Mouse (Mus musculus) midbrain, embryonic 13.5 days (tissue): ENCODE measurements at regions not wholly inside any gene's neighbourhood (a gene's known extent, or its start where the extent isn't known, plus 50 kb on each side); places are given as distances from the start of the nearest gene placed in this dataset.

ENCODE experiments used
- ATAC-seq: fragments of 200-750 bp; cut with Nextera tagmentation; 2 replicates; pipeline ENCODE4 v1.8.0; 2017; ENCODE audit warnings: mild to moderate bottlenecking, moderate TSS enrichment, moderate library complexity
- H3K27ac ChIP-seq: fragments of 300-500 bp; sonication (generic); 2 replicates; pipeline ENCODE4 v1.5.1; 2015; ENCODE audit warnings: inconsistent platforms, mild to moderate bottlenecking, moderate library complexity
- H3K27me3 ChIP-seq: fragments of 300-500 bp; sonication (generic); 2 replicates; pipeline ENCODE4 v1.6.1; 2015; ENCODE audit warnings: mild to moderate bottlenecking, inconsistent platforms
- H3K36me3 ChIP-seq: fragments of 300-500 bp; sonication (generic); 2 replicates; pipeline ENCODE4 v1.6.1; 2015; ENCODE audit warnings: mild to moderate bottlenecking, inconsistent platforms
- H3K4me1 ChIP-seq: fragments of 300-500 bp; sonication (generic); replicated peaks from 2 replicates; pipeline ENCODE4 v1.6.1; 2015; ENCODE audit warnings: inconsistent platforms
- H3K4me2 ChIP-seq: fragments of 300-500 bp; sonication (generic); replicated peaks from 2 replicates; pipeline ENCODE4 v1.6.1; 2015; ENCODE audit warnings: moderate library complexity, mild to moderate bottlenecking, inconsistent platforms
- H3K4me3 ChIP-seq: fragments of 300-500 bp; sonication (generic); replicated peaks from 2 replicates; pipeline ENCODE4 v1.5.1; 2015; ENCODE audit warnings: mild to moderate bottlenecking, inconsistent platforms
- H3K9ac ChIP-seq: fragments of 300-500 bp; sonication (generic); replicated peaks from 2 replicates; pipeline ENCODE4 v1.6.1; 2015; ENCODE audit warnings: mild to moderate bottlenecking, inconsistent platforms
- H3K9me3 ChIP-seq: fragments of 300-500 bp; sonication (generic); 2 replicates; pipeline ENCODE4 v1.6.1; 2016; ENCODE audit warnings: mild to moderate bottlenecking, inconsistent platforms
- WGBS: fragments of 180-500 bp; shearing (Covaris S2); methylation state at CpG from one replicate; pipeline ENCODE4 v1.1.7; 2015; 5-methylcytosine and 5-hydroxymethylcytosine counted together

DNA sequence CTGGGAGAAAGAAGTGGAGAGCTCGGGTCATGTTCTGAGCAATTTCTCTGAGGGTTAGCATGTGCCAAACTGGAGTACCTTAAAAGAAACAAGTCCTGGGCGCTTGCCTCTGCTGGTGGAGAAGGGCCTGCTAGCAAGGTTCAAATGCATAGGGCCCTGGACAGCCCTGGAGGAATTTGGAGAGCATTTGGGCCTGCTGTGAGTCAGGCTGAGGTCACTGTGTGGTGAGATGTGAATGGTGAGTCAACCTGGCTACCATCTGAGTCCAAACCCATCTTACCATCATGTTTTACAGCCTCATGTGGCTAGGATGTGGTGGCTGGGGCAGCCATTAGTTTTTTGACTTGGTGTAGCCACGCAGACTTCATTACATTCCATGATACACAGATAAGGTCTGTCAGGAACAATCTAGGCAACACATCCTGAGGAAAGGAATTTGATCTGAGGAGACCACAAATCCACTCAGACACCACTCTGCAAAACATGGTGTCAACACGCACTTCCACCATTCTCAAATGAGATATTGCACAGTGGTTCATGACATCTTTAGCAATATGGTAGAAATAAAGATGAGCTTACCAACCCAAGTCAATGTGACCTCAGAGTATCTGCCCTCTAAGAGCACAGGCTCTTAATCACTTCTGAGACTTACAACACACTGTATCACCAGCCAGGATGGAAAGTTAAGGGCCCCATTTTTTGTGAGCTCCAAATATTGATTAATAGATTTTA is 83.1 kb downstream of the Thbs2 start:
- no peak overlapping the region for H3K4me3 ChIP-seq
- no peak for ATAC-seq
- H3K9me3 ChIP-seq = no peaks in the 10 kb centered on the region
- 83% methylated on average over 4 of the region's 4 CpGs for WGBS
- H3K27ac ChIP-seq = no peak overlapping the region
- H3K27me3 ChIP-seq = no peaks in the 10 kb centered on the region
- no peak overlapping the region for H3K4me2 ChIP-seq
- no peaks in the 10 kb centered on the region for H3K4me1 ChIP-seq
- H3K9ac ChIP-seq = no peak overlapping the region
- H3K36me3 ChIP-seq = no peaks in the 10 kb centered on the region

DNA sequence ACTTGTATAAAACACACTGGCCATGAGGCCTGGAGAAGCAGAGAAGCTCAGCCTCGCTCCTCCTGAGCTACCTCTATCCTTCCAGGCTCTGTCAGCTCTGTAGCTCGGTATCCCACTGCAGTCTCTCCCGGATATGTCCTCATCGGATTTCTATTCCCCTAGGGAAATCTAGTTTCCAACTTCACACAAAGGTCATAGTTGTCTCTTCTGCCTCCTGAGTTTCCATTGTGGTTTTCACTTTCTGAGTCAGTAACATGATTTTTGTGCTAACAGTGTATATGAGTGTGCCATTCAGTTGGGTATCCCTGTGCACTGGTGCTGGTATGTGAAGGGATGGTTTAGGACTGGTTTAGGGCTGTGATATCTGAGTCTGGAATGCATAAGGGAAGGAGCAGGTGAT is 85.2 kb downstream of the Thbs2 start:
- Histone ChIP-seq H3K36me3 (no peaks in the 10 kb centered on the region), H3K27me3 (no peaks in the 10 kb centered on the region), H3K27ac (no peak overlapping the region), H3K4me1 (no peaks in the 10 kb centered on the region), H3K9ac (no peak overlapping the region), H3K4me3 (no peak overlapping the region), H3K9me3 (no peaks in the 10 kb centered on the region), H3K4me2 (no peak overlapping the region)
- no peak for ATAC-seq
- WGBS = 92% methylated on average over 4 of the region's 4 CpGs

DNA sequence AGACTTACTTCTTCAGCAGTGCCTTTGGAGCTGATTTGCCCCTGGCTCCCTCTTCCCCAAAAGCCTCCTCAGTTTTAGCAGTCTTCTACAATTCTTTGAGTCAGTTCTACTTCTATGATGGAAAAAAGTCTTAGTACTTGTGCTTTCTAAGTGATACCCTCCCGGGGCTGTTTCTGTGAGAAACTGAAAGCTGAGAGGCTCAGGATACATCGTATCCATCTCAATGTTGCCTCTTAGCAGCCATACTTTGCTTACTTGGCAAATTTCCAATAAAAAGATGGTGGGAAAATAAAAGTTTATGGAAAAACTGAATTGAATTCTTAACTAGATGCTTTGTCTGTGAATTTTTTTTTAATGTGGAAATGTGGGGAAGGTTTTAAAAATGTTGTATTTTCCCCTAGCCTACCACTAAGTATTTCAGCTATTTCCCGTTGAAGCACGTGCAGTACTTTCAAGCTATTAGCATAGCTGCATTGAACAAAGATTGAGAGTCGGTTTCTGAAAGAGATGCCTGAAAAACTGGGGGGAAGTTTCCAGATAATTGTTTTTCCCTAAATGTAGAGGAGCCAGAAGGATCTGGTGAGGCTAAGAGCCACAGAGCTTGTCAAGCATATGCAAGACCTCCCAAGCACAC is 87.6 kb downstream of the Thbs2 start:
- no peak for ATAC-seq
- 77% methylated on average over 5 of the region's 5 CpGs for WGBS

DNA sequence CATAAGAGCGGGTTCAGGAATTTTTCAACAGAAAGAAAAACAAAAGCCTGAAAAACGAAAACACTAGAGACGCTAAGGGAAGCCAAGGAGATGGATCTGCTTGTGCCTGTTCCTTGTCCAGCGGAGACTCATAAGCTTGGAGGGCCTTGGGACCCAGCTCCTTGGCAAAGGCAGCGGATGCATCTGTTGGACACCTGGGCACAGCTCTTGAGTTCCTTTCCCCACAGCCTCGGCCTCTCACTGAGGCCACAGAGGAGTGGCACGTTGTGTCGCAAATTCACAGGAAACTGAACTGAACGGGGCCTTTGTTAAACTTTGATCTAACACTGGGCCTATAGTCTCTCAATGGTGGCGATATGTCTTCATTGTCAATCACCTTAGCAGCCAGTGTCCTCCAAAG is 94.4 kb downstream of the Thbs2 start:
- H3K9me3 ChIP-seq = no peaks in the 10 kb centered on the region
- no peak overlapping the region for H3K9ac ChIP-seq
- no peak overlapping the region for H3K4me2 ChIP-seq
- H3K4me1 ChIP-seq = no peaks in the 10 kb centered on the region
- H3K36me3 ChIP-seq = no peaks in the 10 kb centered on the region
- no peak overlapping the region for H3K27ac ChIP-seq
- 80% methylated on average over 10 of the region's 10 CpGs for WGBS
- no peak overlapping the region for H3K4me3 ChIP-seq
- no peaks in the 10 kb centered on the region for H3K27me3 ChIP-seq
- ATAC-seq = no peak

More for the DNA sequence above, 87.6 kb downstream of the Thbs2 start:
- H3K27me3 ChIP-seq = no peaks in the 10 kb centered on the region
- no peaks in the 10 kb centered on the region for H3K9me3 ChIP-seq
- H3K36me3 ChIP-seq = no peaks in the 10 kb centered on the region
- no peak overlapping the region for H3K27ac ChIP-seq
- H3K4me2 ChIP-seq = no peak overlapping the region
- H3K4me1 ChIP-seq = no peaks in the 10 kb centered on the region
- no peak overlapping the region for H3K4me3 ChIP-seq
- H3K9ac ChIP-seq = no peak overlapping the region

DNA sequence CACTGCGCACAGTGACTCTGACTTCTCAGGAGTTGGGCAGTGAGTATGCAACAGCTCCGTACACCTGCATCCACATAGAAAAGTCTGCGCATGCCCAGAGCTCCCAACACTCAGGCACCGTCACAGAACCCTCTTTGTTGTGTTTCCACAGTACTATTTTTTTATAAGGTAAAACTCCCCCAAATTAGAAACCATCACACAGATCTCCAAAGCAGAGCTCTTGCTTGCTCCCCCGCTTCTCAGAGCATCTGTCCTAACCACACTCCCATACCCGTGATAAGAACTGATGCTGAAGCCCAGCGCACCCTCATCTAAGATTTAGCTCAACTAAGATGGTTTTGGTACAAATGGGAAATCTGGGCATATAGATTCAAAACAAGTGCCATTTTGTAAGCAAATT is 97.6 kb downstream of the Thbs2 start:
- Histone ChIP-seq H3K36me3 (no peaks in the 10 kb centered on the region), H3K9me3 (no peaks in the 10 kb centered on the region), H3K27ac (no peak overlapping the region), H3K4me1 (no peaks in the 10 kb centered on the region), H3K4me2 (no peak overlapping the region), H3K27me3 (no peaks in the 10 kb centered on the region), H3K9ac (no peak overlapping the region), H3K4me3 (no peak overlapping the region)
- ATAC-seq = no peak
- WGBS = 89% methylated on average over 7 of the region's 7 CpGs

DNA sequence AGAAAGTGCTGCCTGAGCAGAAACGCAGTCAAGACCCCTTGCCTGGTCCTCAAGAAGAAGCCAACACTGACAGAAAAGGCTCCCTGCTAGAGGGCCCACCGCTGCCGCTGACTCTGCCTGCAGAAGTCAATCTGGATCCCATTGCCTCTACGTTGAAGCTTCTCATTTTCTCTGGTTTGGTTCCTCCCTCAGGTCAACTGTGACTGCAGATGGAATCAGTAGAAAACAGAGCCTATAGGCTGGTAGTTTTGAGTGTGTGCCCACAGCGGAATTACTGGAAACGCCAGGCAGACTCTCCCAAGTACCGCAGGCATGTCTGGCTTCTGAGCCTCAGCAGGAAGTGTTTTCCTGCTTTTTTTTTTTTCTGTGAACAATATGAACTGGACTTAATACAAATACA is 98.5 kb downstream of the Thbs2 start:
- no peak for ATAC-seq
- Histone ChIP-seq H3K4me1 (no peaks in the 10 kb centered on the region), H3K27me3 (no peaks in the 10 kb centered on the region), H3K27ac (no peak overlapping the region), H3K9me3 (no peaks in the 10 kb centered on the region), H3K4me3 (no peak overlapping the region), H3K9ac (no peak overlapping the region), H3K36me3 (no peaks in the 10 kb centered on the region), H3K4me2 (no peak overlapping the region)
- WGBS = 85% methylated on average over 7 of the region's 7 CpGs

DNA sequence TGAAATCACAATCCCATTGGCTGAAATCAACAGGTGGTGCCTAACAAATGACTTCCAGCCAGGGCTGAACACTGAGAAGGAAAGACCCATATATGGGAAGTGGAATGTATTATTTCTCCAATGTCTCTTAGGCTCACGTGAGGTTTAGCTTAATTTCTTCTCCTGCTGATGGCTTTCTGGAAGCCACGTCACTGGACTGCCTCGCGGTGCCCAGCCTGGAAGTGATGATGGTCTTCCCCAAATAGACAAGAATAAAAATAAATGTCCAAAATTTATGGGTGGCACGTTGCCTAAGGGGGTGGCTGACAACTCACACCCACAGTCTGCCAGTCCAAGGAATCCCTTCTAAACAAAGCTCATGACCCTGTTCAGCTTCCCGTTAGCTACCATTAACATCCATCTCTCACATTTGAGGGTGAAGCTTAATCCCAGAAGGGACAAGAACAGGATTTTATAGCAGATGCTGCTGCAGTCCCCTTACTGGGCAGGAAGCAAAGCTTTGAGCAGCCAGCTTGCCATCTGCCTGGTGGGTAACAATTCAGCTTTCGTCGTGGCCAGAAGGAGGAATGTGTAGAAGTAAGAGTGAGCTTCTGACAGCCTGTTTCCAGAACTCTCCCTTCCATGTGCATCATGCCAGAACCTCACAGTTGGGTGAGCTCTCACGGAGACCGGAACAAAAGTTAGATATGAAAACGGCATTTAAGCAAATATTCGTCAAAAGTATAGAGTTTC is 105.8 kb downstream of the Thbs2 start:
- no peak overlapping the region for H3K4me3 ChIP-seq
- no peaks in the 10 kb centered on the region for H3K27me3 ChIP-seq
- no peak overlapping the region for H3K9ac ChIP-seq
- no peaks in the 10 kb centered on the region for H3K36me3 ChIP-seq
- no peaks in the 10 kb centered on the region for H3K9me3 ChIP-seq
- no peak for ATAC-seq
- no peak overlapping the region for H3K27ac ChIP-seq
- WGBS = 93% methylated on average over 12 of the region's 12 CpGs
- H3K4me2 ChIP-seq = no peak overlapping the region
- no peaks in the 10 kb centered on the region for H3K4me1 ChIP-seq

DNA sequence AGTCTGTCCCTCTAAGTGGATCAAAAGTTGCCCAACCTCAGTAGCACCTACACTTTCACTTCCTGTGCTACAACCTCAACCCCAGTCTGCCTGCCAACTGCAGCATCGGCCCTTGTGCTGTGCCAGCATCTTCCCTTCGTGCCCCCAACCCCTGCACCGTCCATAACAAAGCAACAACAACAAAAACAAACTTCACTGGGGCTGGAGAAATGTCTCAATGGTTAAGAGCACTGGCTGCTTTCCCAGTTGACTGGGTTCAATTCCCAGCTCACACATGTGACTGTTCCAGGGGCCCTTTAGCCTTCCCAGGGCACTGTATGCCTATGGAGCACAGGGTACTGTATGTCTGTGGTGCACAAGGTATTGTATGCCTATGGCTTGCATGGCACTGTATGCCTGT is 114.4 kb downstream of the Thbs2 start:
- Histone ChIP-seq H3K36me3 (no peaks in the 10 kb centered on the region), H3K4me3 (no peak overlapping the region), H3K9me3 (no peaks in the 10 kb centered on the region), H3K9ac (no peak overlapping the region), H3K27ac (no peak overlapping the region), H3K4me1 (no peaks in the 10 kb centered on the region), H3K4me2 (no peak overlapping the region), H3K27me3 (no peaks in the 10 kb centered on the region)
- WGBS = 76% methylated on average over 3 of the region's 3 CpGs
- no peak for ATAC-seq

DNA sequence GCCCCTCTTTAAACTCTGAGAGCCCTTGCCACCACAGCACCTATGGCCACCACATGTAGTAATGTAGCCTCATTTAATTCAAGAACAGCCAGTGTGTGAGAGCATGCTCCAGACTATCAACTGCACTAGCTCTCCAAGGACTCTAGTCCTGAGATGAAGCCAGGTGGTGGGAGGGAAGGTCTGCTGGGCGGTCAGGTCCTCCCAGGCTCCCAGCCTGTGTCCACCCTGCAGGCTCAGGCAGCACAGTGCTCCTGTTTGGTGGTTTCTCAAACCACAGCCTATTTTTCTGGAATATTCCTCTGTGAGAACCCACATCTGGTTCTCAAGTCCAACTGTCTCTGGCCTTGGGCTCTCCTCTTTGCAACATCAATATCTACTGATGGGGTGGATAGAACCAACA is 115.3 kb downstream of the Thbs2 start:
- Histone ChIP-seq H3K4me1 (no peaks in the 10 kb centered on the region), H3K27me3 (no peaks in the 10 kb centered on the region), H3K4me3 (no peak overlapping the region), H3K9ac (no peak overlapping the region), H3K4me2 (no peak overlapping the region), H3K27ac (no peak overlapping the region), H3K36me3 (no peaks in the 10 kb centered on the region), H3K9me3 (no peaks in the 10 kb centered on the region)
- no peak for ATAC-seq
- 93% methylated on average over 1 of the region's 1 CpGs for WGBS

DNA sequence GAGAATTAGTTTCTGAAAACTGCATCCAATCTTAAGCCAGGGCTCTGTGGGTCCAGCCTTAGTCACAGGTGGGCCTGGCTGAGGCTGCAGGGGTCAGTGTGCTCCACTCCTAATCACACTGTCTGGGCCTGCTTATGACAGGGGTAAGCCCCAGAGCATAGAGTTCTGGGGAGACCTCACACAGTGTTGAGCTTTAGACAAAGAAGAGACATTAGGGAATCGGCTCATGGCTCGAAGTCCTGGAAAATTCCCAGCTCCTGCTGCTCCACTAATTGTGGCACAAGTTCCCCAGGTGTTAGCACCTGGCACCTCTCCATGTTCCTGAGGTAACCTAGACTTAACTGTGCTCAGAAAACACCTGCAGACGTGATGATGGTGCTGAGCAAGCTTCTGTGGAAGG is 115.8 kb downstream of the Thbs2 start:
- Histone ChIP-seq H3K36me3 (no peaks in the 10 kb centered on the region), H3K4me2 (no peak overlapping the region), H3K27me3 (no peaks in the 10 kb centered on the region), H3K9me3 (no peaks in the 10 kb centered on the region), H3K27ac (no peak overlapping the region), H3K4me1 (no peaks in the 10 kb centered on the region), H3K4me3 (no peak overlapping the region), H3K9ac (no peak overlapping the region)
- ATAC-seq = no peak
- 64% methylated on average over 3 of the region's 3 CpGs for WGBS

DNA sequence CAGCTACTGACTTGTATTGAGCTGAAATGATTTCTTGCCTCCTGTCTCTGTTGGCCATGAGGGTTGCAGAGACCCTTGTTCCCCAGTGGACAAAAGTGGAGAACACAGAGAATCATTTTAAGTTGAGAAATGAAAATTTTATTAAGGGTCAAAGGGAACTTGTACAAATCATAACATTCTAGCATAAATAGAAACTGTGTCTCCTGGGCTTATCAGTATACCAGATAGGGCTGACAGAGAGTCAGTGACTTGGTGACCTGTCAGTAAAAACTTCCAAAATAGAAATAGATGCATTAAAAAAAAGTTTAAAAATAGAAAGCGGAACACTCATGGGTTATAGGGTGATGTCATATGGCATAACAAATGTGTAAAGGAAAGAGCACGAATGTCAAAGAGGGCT is 117.9 kb downstream of the Thbs2 start:
- Histone ChIP-seq H3K9me3 (no peaks in the 10 kb centered on the region), H3K9ac (no peak overlapping the region), H3K4me3 (no peak overlapping the region), H3K4me1 (no peaks in the 10 kb centered on the region), H3K27ac (no peak overlapping the region), H3K27me3 (no peaks in the 10 kb centered on the region), H3K36me3 (no peaks in the 10 kb centered on the region), H3K4me2 (no peak overlapping the region)
- no peak for ATAC-seq
- WGBS = 88% methylated on average over 2 of the region's 2 CpGs

DNA sequence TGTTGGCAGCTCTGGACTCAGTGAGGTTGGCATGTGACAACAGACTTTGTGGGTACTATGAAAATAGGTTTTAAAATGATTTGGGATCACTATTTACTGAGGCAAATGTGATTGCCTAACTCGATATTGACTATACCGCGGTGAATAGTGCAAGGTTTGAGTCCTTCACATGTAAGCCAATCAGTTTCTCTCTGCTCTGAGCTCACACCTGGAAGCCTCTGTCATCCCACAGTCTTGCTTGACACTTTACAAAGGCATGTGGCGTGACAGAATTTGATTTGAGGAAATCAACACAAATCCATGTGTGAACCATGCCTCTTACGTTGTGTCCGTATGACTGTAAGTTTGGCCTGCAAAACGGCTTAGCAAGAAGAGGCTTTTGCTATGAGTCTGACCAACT is 122.9 kb downstream of the Thbs2 start:
- Histone ChIP-seq H3K4me3 (no peak overlapping the region), H3K4me1 (no peaks in the 10 kb centered on the region), H3K9me3 (no peaks in the 10 kb centered on the region), H3K36me3 (no peaks in the 10 kb centered on the region), H3K4me2 (no peak overlapping the region), H3K9ac (no peak overlapping the region), H3K27me3 (no peaks in the 10 kb centered on the region), H3K27ac (no peak overlapping the region)
- WGBS = 91% methylated on average over 7 of the region's 7 CpGs
- no peak for ATAC-seq
